Mouse (Mus musculus) frontal cortex, adult (tissue): Measurements from ENCODE around the gene Grb2.

Experiments
- ATAC-seq: cut with Nextera tagmentation; 2 replicates; pipeline ENCODE4 v1.9.2; 2017; ENCODE audit warnings: mild to moderate bottlenecking, moderate library complexity, mixed read lengths; ENCODE audit not compliant: low TSS enrichment

Grb2 gene

GRCm38 (mm10) chr11:115689137-115689915 lies 19.1 kb downstream of the Grb2 start:
- ATAC-seq: no peak

DNA sequence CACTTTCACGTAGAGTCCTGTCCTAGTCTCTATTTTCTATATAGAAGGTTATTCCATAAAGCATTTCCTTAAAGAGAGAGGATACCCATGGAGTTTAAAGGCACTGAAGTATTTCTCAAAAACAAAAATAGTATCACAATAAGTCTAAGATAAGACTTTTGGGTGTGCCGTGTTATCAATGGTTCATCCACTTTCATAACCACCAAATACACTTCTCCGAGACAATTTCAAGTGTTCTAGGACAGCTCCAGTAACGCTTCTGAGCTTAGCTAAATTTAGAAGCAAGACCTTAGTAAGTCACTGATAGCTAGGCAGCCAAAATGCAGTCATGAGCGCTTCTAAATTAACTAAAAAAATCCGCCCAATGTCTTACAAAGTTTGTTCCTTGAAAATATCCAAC lies 22.0 kb downstream of the Grb2 start:
- no peak for ATAC-seq

DNA sequence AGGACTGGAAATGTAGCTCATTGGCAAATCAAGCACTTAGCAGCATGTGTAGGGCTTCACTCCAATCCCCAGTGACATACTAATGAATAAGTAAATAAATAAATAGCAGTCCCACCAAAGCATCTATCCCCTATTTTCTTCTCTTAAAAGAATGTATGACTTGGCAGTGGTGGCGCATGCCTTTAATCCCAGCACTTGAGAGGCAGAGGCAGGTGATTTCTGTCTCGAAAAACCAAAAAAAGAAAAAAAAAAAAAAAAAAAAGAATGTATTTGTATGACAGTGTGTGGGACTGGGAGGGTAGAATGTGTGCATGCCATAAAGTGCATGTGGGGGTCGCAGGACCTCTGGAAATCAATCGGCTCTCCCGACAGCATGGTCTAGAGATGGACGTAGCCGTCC lies 22.4 kb downstream of the Grb2 start:
- ATAC-seq: no peak

DNA sequence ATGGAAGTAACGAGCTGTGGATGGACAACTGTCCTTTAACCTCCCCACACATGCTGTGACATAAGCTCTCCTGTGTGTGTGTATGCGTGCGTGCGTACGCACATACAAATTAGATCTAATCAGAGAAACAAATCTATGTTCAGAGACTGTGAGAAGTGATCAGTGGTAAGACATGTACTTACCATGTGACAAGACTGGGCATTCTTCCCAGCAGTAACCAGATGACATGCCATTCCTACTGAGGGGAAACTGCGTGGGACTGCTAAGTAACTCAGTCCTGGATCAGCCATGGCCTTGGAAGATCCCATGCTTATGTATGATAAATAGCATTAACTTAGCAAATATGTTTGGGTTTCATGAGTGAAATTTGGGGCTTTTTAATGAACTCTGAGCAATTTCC lies 23.5 kb downstream of the Grb2 start:
- ATAC-seq: 0 out of 2 replicates have a peak, but pooled peaks have one; percentile 23

DNA sequence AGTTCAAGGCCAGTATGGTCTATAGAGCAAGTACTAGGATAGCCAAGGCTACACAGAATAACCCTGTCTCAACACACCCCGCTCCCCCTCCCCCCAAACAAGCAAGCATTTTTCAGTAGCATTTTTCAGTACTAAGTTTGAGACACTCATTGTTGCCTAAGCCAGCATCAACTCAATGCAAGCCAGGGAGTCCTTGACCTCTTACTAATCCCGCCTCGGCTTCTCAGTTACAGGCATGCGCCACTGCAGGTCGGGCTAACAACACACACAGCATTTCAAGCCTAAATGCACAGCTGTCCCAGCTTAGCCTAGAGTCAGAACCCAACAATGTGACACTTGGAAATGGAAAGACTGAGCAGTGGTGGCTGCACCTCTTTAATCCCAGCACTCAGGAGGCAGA lies 25.1 kb downstream of the Grb2 start:
- no peak for ATAC-seq

GRCm38 (mm10) chr11:115682411-115682810 lies 26.0 kb downstream of the Grb2 start:
- ATAC-seq: no peak

- ATAC-seq: no peak
Observed at GRCm38 (mm10) chr11:115679554-115680238, 28.7 kb downstream of the Grb2 start.

GRCm38 (mm10) chr11:115678861-115679260 lies 29.5 kb downstream of the Grb2 start:
- no peak for ATAC-seq

DNA sequence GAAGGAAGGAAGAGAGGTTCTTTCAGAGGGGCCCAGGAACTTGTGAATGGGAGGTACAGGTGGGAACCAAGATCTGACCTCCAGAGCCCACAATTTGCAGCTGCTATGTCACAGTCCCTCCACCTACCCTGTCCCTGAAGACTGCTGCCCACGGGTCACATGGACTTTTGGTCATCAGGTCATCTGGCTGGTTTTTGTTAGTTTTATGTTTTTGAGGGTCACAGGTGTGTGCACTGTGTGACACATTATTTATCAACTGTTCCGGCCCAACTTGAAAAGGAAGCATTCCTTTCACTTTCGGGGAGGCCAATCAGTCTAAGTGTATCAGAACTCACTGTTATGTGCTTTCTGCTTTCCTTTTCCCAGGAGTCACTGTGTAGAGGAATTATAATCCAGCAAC lies 30.9 kb downstream of the Grb2 start:
- no peak for ATAC-seq

DNA sequence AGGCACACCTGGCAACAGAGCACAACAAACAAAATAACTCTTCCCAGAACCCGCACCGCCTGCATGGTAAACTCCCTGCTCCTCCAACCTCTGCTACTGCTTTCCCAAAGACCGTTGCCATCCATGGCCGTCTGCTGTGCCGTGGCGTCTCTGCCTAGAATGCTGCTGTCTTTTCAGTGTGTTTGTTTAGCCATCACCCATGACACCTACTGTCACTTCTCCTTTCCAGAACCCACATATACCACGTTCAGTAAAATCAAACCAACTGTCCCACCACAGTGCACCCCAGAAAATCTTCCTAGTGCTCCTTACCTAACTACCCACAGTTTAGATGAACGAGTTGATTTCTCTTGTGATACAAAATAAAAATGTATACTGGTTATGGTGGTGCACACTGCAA lies 31.7 kb downstream of the Grb2 start:
- no peak for ATAC-seq

- peak; percentile 36; the same call in 1 of the 2 replicates for ATAC-seq
Observed at GRCm38 (mm10) chr11:115674235-115674865, 34.0 kb downstream of the Grb2 start.

- ATAC-seq: peak; percentile 41; the same call in 1 of the 2 replicates
Observed at GRCm38 (mm10) chr11:115673471-115674234, 34.7 kb downstream of the Grb2 start.

DNA sequence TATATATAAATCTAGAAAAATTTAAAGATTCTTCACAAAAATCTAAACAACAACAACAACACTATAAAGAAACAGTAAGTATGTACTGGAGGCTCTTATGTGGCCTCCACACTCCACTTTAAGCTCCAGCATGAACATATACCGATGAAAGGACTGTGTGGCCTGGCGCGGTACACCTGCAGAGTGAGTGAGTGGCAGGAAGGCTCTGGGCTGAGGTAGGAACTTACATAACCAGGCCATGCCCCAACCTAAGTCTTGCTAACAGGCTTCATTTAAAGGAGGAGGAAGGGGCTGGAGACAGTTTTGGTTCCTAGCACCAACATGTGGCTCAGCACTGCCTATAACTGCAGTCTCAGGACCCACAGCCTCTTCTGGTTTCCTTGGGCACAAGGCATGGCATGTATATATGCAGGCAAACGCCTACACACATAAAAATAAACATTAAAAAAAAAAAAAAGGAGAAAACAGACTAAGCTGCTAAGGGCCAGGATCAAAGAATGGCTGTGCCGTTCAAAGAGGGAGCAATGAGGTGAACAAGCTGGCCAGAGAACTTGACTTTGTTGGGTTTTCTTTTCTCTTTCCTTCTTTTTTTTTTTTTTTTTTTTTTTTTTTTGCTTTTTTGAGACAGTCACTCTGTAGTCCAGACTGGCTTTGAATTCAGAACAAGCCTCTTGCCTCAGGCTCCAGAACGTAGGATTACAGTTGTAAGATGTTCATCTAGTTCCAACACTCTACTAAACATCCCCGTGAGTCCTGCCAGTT lies 36.0 kb downstream of the Grb2 start:
- no peak for ATAC-seq

GRCm38 (mm10) chr11:115670451-115671050 lies 37.8 kb downstream of the Grb2 start:
- ATAC-seq: peak; percentile 81

- no peak for ATAC-seq
Observed at GRCm38 (mm10) chr11:115663676-115664335, 44.6 kb downstream of the Grb2 start.

DNA sequence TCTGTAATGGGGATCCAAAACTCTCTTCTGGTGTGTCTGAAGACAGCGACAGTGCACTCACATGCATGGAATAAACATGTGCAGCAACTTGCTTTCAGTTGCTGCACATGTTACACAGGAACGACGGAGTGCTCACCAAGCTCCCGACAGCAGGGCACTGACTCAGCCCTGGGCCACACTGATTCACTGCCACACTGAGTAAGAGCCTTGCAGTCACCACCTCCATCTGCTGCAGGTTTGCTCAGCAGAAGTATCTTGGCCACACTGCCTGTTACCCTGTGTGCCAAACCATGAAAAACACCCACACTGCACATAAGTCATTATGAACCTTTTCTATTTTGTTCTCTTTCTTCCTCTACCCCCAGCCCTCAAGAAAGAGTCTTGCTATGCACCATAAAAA lies 48.0 kb downstream of the Grb2 start:
- ATAC-seq: peak; percentile 79

DNA sequence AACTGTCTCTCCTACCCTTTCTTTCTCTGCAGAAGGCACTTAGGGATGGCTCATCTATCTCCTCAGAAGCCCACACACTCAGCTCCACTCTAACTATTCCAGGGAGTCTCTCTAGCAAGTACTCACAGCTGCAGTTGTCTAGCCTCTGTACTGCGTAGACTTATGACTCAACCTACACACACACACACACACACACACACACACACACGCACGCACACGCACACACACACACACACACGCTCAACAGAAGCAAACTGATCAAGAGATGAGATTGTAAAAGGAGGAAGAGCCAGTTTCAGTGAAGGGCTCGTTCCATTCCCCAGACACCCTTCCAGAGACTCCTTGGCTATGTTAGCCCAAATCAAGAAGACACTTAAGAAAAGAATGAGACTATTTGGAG lies 49.9 kb downstream of the Grb2 start:
- ATAC-seq: peak; percentile 92

DNA sequence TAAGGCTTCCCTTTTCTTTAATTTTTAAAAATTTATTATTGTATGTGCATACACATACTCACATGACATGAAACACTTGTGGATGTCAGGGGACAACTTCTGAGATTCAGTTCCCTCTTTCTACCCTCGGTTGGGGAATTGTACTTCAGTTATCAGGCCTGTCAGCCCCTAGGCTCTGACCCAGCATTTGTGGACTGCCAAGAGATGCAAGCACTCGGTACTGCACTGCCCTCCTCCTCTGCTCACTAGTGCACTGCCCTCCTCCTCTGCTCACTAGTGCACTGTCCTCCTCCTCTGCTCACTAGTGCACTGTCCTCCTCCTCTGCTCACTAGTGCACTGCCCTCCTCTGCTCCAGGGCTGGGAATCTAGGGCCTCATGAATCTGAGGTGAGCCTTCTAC lies 54.3 kb downstream of the Grb2 start:
- no peak for ATAC-seq

DNA sequence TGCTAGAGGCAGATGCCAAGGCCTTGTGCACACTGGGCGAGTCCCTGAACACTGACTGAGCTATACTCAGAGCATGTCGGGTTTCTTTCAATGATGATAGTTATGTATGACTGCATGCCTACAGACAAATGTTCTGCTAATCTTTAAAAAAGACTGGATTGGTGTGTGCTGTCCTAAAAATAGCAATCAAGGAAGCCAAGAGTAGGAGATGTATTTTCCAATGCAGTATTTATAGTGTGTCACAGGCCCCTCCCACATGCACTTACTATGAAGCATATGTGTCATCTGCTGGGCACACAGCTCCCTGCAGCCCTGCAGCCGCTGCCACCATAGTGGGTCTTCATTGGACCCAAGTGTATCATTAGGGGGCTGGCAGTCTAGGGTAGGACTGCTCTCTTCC lies 55.2 kb downstream of the Grb2 start:
- peak; percentile 76 for ATAC-seq

DNA sequence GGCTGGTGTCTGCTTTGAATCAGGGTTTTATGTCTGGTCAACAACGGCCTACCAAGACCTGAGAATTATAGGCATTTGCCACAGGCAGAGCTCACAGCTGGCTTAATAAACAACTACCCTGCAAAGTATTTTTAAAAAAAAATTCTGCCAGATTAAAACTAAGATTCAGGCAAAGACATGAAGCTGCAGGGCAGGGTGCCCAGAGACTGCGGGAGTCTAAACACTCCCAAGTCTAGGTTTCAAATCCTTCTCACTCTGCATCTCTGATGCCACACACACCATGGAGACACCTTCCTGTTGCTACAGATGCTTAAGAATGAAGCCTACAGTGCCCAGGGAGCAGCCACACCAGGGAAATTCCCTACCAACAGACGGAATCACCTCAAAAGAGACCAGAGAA lies 56.7 kb downstream of the Grb2 start:
- ATAC-seq: no peak
